Mouse (Mus musculus) macrophage (primary cell): Measurements from ENCODE around the gene Psmb5. TPM values are rescaled to one million over a fixed set of nuclear protein-coding genes. Genes with fewer than 3 reads are reported as not detected.
A peak's percentile ranks its signal among the peaks of the same experiment; 100 is the strongest.
"Not testable (repeated sequence)": the region's sequence is repeated elsewhere in the genome, so short reads cannot be mapped to it uniquely, and the experiment has no call there.

Source experiments
- H3K27ac ChIP-seq: fragments of 350-480 bp; formaldehyde crosslinking; 2 replicates; pipeline ENCODE4 v1.9.0; 2021
- H3K36me3 ChIP-seq: fragments of 350-480 bp; formaldehyde crosslinking; 2 replicates; pipeline ENCODE4 v1.9.0; 2021; ENCODE audit errors: inconsistent target
- H3K4me3 ChIP-seq: fragments of 350-480 bp; formaldehyde crosslinking; 2 replicates; pipeline ENCODE4 v1.9.0; 2021; ENCODE audit errors: inconsistent target
- H3K79me2 ChIP-seq: fragments of 350-480 bp; formaldehyde crosslinking; 2 replicates; pipeline ENCODE4 v1.9.0; 2021; ENCODE audit errors: inconsistent target
- WGBS: methylation state at CpG from one replicate; pipeline ENCODE4 v1.1.7; 2026; ENCODE audit warnings: inconsistent platforms; ENCODE audit not compliant: missing documents; 5-methylcytosine and 5-hydroxymethylcytosine counted together
- polyA plus RNA-seq: library from polyadenylated mRNA; stranded (reverse); fragments of 250-400 nt; gene quantifications from 3 replicates; pipeline ENCODE4 v1.2.4, GENCODE M21; 2018; ENCODE audit warnings: inconsistent platforms

Psmb5 gene
- polyA plus RNA-seq, 1 experiment from 2014 or later, result 32.9 TPM

DNA sequence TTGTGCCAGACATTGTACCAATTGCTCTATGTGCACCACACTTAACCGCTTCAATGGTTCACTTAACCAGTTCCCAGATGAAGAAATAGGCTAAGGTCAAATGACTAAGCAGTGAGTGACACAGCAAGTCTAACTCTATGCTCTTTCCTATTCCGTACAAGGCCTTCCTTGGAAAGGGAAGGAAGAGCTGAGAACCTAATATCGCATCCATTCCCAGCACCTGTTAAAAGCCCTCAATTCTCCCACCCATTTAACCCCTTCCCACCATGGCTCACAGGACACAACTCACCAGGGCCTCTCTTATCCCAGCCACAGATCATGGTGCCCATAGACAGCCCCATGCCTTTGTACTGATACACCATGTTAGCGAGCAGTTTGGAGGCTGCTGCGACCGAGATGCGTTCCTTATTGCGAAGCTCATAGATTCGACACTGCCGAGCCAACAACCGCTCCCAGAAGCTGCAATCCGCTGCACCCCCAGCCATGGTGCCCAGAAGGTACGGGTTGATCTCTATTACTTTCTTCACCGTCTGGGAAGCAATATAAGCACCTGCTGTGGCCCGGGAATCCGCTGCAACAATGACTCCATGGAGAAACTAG lies 1.5 kb downstream of the Psmb5 start:
- WGBS, result 86% methylated on average over 15 of the region's 16 CpGs
- no peak overlapping the region for H3K27ac ChIP-seq
- peaks cover 30% of the 10 kb centered on the region for H3K79me2 ChIP-seq
- peaks cover 22% of the 10 kb centered on the region; the same call in 1 of the 2 replicates for H3K36me3 ChIP-seq
- no peak overlapping the region for H3K4me3 ChIP-seq

- Histone ChIP-seq H3K36me3 (peaks cover 22% of the 10 kb centered on the region; the same call in 1 of the 2 replicates), H3K79me2 (peaks cover 30% of the 10 kb centered on the region)
- not testable (repeated sequence) for H3K4me3 ChIP-seq, H3K27ac ChIP-seq
- WGBS, result 96% methylated on average over 10 of the region's 16 CpGs
These were observed 3.7 kb downstream of the Psmb5 start for GRCm38 (mm10) chr14:54614130-54614529.

DNA sequence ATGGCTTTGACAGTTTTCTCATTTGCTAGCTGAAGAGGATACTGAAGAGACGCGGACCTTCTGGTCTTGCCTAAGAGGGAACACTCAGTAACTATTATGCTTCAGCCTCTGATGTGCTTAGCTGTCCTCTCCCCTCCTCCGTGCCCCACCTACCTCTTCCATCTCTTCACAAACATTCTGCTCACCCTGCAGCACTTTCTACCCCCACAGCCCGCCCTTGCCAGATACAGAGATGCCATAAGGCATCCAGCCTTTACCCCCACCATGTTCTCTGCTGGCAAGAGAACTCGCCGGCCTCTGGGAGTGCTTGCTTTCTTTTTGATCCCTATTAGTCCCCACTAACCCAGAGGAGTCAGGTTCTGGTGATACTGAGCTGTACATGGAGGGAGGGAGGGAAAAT lies 7.2 kb downstream of the Psmb5 start:
- 91% methylated on average over 6 of the region's 6 CpGs for WGBS
- H3K36me3 ChIP-seq, result peaks cover 22% of the 10 kb centered on the region; the same call in 1 of the 2 replicates
- H3K27ac ChIP-seq, result no peak overlapping the region

GRCm38 (mm10) chr14:54609962-54610361 lies 7.9 kb downstream of the Psmb5 start:
- no peak overlapping the region for H3K27ac ChIP-seq
- peaks cover 3% of the 10 kb centered on the region; the same call in 1 of the 2 replicates for H3K79me2 ChIP-seq
- H3K4me3 ChIP-seq, result no peak overlapping the region
- H3K36me3 ChIP-seq, result peaks cover 17% of the 10 kb centered on the region; the same call in 1 of the 2 replicates
- 90% methylated on average over 2 of the region's 4 CpGs for WGBS

More for the DNA sequence above, 7.2 kb downstream of the Psmb5 start:
- Histone ChIP-seq H3K4me3 (no peak overlapping the region), H3K79me2 (peaks cover 10% of the 10 kb centered on the region)

- Histone ChIP-seq H3K4me3 (no peak overlapping the region), H3K36me3 (peaks cover 11% of the 10 kb centered on the region; the same call in 1 of the 2 replicates), H3K27ac (no peak overlapping the region), H3K79me2 (no peaks in the 10 kb centered on the region)
- WGBS, result 96% methylated on average over 4 of the region's 4 CpGs
These were observed 8.6 kb downstream of the Psmb5 start for GRCm38 (mm10) chr14:54609245-54609644.

DNA sequence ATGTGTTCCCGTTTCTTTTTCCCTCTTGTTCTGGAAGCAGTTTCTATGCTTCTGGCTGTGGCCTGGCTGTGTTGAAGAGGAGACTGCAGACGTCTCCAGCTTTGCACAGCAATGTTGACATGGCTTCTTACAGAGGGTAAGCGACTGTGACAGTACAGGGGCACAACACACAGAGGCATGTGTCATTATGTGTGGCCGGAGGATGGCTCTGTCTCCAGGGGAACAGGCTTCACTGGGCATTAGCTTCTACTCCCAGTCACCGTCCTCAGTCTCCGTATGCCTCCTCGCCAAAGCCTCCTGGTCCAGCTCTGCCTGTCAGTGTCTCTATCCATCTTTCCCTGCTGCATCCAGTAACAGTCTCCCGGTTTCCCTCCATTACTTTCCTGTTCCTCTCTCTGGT lies 10.6 kb downstream of the Psmb5 start:
- Histone ChIP-seq H3K36me3 (no peaks in the 10 kb centered on the region), H3K4me3 (no peak overlapping the region), H3K79me2 (no peaks in the 10 kb centered on the region), H3K27ac (no peak overlapping the region)
- 78% methylated on average over 8 of the region's 8 CpGs for WGBS

- WGBS, result 1% methylated on average over 31 of the region's 39 CpGs
- H3K4me3 ChIP-seq, result peak within 1 kb of the TSS; percentile 42
- peak within 1 kb of the TSS; percentile 31; the same call in 1 of the 2 replicates for H3K27ac ChIP-seq
- no peaks in the 10 kb centered on the region for H3K79me2 ChIP-seq
- H3K36me3 ChIP-seq, result no peaks in the 10 kb centered on the region
These were observed 12.0 kb downstream of the Psmb5 start, which contains the start of gene 4931414P19Rik for GRCm38 (mm10) chr14:54605752-54606321. Gene 4931414P19Rik, minus strand, starts transcription at chr14:54605993.

- H3K36me3 ChIP-seq, result no peaks in the 10 kb centered on the region
- WGBS, result 92% methylated on average over 8 of the region's 8 CpGs
- peak overlapping the region; percentile 22 for H3K4me3 ChIP-seq
- no peaks in the 10 kb centered on the region for H3K79me2 ChIP-seq
- H3K27ac ChIP-seq, result peak overlapping the region; percentile 56
These were observed 14.1 kb downstream of the Psmb5 start for GRCm38 (mm10) chr14:54603686-54604085.

GRCm38 (mm10) chr14:54603038-54603654 lies 14.7 kb downstream of the Psmb5 start:
- H3K27ac ChIP-seq, result peak overlapping the region; percentile 56
- H3K79me2 ChIP-seq, result no peaks in the 10 kb centered on the region
- WGBS, result under 1% methylated on average over 46 of the region's 46 CpGs
- H3K4me3 ChIP-seq, result peak overlapping the region; percentile 33
- no peaks in the 10 kb centered on the region for H3K36me3 ChIP-seq

DNA sequence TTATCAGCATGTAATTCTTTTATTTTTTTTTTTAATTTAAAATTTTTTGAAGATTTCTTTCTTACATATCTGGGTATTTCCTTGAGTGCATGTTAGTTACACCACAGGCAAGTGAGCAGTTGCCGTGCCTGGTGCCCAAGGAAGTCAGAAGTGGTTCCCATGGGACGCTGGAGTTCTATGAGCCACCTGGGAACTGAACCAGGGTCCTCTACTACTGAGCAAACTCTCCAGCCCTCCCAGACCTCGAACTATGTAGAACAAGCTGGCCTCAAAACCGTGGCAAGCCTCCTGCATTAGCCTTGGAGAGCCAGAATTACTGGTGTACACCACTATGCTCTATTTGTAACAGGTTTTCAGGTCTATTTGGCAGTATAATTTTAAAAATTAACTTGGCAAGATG lies 15.2 kb downstream of the Psmb5 start:
- H3K4me3 ChIP-seq, result peak overlapping the region; percentile 33
- H3K36me3 ChIP-seq, result no peaks in the 10 kb centered on the region
- 57% methylated on average over 4 of the region's 4 CpGs for WGBS
- H3K79me2 ChIP-seq, result no peaks in the 10 kb centered on the region
- peak overlapping the region; percentile 47; the same call in 1 of the 2 replicates for H3K27ac ChIP-seq

GRCm38 (mm10) chr14:54601601-54602000 lies 16.2 kb downstream of the Psmb5 start:
- Histone ChIP-seq H3K79me2 (no peaks in the 10 kb centered on the region), H3K27ac (no peak overlapping the region), H3K4me3 (no peak overlapping the region), H3K36me3 (no peaks in the 10 kb centered on the region)
- 36% methylated on average over 2 of the region's 2 CpGs for WGBS

GRCm38 (mm10) chr14:54597084-54597483 lies 20.7 kb downstream of the Psmb5 start:
- Histone ChIP-seq H3K27ac (no peak overlapping the region), H3K4me3 (no peak overlapping the region), H3K36me3 (no peaks in the 10 kb centered on the region), H3K79me2 (no peaks in the 10 kb centered on the region)
- WGBS, result 80% methylated on average over 7 of the region's 7 CpGs

GRCm38 (mm10) chr14:54594631-54595414 lies 23.0 kb downstream of the Psmb5 start:
- H3K4me3 ChIP-seq, result no peak overlapping the region
- no peaks in the 10 kb centered on the region for H3K79me2 ChIP-seq
- no peaks in the 10 kb centered on the region for H3K36me3 ChIP-seq
- no peak overlapping the region for H3K27ac ChIP-seq
- 93% methylated on average over 26 of the region's 28 CpGs for WGBS

- WGBS, result 97% methylated on average over 3 of the region's 3 CpGs
- no peak overlapping the region for H3K4me3 ChIP-seq
- H3K27ac ChIP-seq, result no peak overlapping the region
These were observed 23.8 kb downstream of the Psmb5 start for GRCm38 (mm10) chr14:54594055-54594454.

More at GRCm38 (mm10) chr14:54594055-54594454, 23.8 kb downstream of the Psmb5 start:
- no peaks in the 10 kb centered on the region for H3K79me2 ChIP-seq
- H3K36me3 ChIP-seq, result no peaks in the 10 kb centered on the region
